Mouse (Mus musculus) CH12.LX (cell line): ENCODE results near the gene Baz2b.

Experiments
- CTCF ChIP-seq, 2 experiments: IDR thresholded peaks in 1 of 2; conservative IDR thresholded peaks in 1 of 2; 2 replicates each; pipeline ENCODE4 v1.5.1; 2011 to 2012; ENCODE audit warnings: low read depth in 2 of 2, low read length in 2 of 2, improper control_type of control experiment in 1 of 2, inconsistent platforms in 1 of 2, mild to moderate bottlenecking in 1 of 2, moderate library complexity in 1 of 2
- SIN3A ChIP-seq: IDR thresholded peaks from 2 replicates; pipeline ENCODE4 v1.6.1; 2012; ENCODE audit warnings: low read length, improper control_type of control experiment, inconsistent platforms

- no peak for TF ChIP-seq CTCF (conservative IDR thresholded peaks at IDR 0.05 in 1 of 2, IDR thresholded peaks at IDR 0.05 in 1 of 2; ENCODE audit: low read depth in 2 of 2, low read length in 2 of 2)
- TF ChIP-seq SIN3A: no peak
Observed at GRCm38 (mm10) chr2:60204162-60204561, 5.5 kb downstream of the Baz2b start.
